Mouse (Mus musculus) thymus, postnatal 25 days (tissue): ENCODE data around the gene Casr.
A peak's percentile ranks its signal among the peaks of the same experiment; 100 is the strongest.

Experiments used
- DNase-seq: peaks from one replicate; pipeline ENCODE4 v3.0.0; 2022

Gene Casr

DNA sequence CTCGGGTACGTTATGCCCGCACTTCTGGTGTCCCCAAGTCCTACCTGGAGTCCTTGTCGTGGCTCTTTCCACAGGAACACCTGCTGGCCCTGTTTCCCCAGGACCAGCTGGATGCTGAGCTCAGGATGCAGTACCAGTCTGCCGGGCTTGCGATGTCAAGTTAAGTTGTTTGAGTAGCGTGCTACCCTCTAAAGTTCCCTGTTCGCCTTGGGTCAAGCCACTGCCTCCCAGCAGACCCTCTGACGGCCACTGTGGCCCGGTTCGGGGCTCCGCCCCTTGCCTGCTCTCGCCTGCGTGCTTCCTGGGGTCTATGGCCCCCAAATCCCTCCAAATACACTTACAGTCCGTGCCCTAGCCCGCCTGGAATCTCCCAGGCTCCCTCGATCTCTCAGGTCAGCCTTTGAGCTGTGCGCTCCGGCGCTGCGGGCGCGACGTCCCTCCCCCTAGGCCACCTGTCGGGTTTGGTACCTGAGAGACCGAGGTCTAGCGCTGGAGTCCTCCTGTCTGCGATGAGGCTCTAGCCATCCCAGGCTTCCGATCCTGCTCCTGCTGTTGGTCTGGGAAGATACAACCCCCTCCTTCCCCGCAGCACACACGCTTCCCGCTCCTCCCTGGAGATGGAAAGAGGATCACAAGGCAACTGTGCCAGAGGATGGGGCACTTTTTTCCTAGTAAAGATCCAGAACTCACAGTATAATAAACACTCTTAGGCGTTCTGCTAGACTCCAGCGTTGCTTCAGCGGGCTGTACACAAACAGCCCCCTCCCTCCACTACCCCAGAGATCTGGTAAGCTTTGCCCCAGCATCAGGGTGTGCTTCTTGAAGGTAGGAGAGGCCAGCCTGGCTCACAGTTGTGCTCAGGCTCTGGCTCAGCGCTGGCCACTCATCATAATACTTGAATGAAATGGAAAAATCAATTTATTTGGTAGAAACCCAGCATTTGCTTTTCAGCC is at the start of gene Casr:
Gene Casr (minus strand): TSS at position 756 of the 953 bp plus-strand sequence.
- DNase-seq: no peak

GRCm38 (mm10) chr16:36602632-36603031 is 40.7 kb upstream of the Casr start:
- no peak for DNase-seq

- DNase-seq: no peak
These were observed 36.3 kb upstream of the Casr start for GRCm38 (mm10) chr16:36598265-36598664.

- DNase-seq: no peak
These were observed 34.9 kb upstream of the Casr start for GRCm38 (mm10) chr16:36596671-36597410.

DNA sequence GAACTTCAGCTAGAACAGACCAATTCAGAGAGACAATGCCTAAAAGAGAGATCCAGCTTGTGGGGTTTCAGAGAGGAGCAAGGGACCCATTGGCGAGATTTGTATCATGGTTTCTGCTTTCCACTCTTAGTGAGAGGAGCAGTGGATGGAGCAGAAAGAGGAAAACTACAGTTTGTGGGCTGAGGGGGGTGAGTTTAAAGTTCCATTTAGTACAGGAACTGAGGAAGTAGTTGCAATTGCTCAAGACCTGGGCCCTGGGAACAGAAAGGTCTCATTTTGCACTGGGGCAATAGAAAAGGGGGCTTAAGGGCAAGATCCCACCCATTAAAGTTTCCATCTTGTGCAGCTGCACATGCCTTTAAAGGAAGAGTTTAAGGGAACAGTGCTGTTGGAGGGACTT is 28.0 kb upstream of the Casr start:
- no peak for DNase-seq

DNA sequence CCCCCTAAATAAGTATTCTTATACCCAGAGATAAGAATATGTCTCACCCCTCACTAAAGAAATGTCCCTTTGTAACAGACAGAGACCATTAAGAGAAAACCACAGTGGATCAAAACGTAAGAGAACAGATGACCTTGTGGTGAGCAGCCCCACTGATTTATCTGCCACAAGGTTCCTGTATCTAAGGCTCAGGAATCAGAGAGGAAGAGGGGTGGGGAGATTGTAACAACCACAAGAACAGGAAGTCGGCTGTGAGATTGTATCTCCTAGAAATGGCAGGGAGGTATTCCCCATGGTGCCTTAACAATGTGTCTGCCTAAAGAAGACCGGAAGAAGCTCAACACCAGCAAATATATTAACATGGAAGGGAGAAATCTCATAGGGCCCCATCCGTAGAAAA is 26.0 kb upstream of the Casr start:
- no peak for DNase-seq

- no peak for DNase-seq
These were observed 20.1 kb upstream of the Casr start for GRCm38 (mm10) chr16:36582073-36582472.

DNA sequence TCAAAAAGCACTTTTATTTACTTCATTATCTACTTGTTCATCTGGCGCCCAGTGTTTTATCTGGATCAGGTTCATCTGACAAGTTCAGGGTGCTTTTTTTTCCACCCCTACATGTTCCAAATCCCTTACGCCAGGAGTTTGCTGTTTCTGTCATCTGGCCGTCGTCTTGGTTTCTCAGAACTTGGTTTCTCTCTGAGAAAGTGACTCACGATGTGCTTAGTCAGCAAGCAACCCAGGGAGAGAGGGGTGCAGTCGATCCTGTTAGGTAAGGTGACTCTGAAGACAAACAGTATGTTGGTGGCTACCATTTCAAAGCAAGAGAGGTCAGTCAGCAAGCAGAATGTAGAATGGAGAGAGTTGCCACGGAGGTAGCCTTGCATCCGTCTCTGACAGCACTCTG is 10.0 kb upstream of the Casr start:
- DNase-seq: no peak

- DNase-seq: no peak
These were observed 2.4 kb downstream of the Casr start for GRCm38 (mm10) chr16:36559573-36559972.

GRCm38 (mm10) chr16:36555672-36556165 is 6.2 kb downstream of the Casr start:
- no peak for DNase-seq

GRCm38 (mm10) chr16:36553624-36554023 is 8.3 kb downstream of the Casr start:
- peak; percentile 4 for DNase-seq

DNA sequence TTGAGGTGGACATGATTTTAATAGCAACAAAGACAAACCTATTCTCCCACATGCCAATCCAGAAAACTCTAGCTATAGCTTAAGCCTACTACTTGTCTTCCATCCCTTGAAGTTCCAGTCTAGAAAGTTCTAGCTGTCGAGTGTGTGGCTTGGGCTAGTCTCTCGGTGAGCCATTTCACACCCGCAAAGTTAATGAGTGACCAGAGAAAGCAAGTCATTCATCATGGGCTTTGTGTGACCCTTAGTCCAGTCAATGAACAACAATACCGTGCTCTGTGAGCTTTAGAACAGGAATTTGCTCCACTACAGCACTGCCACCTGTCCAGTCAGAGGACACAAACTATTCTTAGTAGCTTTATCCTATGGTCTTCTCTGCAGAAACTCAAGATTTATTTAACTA is 16.6 kb downstream of the Casr start:
- DNase-seq: no peak

GRCm38 (mm10) chr16:36543091-36543490 is 18.9 kb downstream of the Casr start:
- DNase-seq: no peak

DNA sequence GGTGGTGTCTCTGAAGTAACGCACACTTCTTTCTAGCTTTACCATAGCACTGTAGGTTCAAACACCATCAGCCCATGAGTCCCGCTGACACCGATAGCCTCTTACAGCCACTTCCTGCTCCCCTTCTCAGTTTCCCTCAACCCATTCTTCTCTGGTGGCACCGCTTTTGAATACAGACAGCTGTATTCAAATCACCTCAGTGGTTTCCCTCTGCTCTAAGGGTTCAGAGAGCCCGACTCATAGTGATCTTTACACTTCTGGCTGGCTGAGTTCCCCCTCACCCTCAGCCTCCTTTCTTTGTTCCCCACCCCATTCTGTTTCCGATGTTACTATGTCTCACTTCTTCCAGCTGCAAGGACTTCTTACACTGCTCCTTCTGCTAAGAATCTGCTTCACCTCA is 21.1 kb downstream of the Casr start:
- DNase-seq: no peak

DNA sequence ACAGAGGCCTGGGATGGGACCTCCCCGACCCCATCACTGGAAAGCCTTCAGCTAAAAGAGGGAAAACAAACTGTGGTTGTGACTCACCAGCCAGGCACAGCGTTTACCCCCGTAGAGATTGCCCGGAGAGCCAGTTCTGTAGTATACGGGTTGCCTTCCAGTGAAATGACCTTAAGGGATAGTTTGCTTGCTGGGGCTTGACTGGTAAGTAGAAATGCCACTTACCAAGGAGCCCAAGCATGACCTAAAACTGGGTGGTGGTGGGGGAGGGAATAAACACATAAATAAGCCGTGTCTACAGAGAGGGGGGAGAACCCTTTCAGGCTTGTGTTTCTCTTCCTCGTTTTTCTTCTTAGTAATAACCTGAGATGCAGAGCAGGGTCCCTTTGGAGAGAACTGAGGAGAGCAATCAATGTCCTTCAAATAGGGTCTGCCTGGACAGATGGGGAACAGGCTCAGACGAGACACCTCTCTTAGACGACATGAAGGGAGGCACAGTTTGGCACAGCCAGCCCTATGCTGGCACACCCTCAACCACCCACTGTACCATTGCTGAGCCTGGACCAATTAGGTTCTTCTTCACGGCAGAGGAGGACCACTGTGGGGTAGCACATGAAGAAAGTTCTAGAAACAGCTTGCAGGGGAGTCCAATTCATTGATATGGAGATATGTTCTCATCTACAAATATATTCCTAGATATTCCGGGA is 28.8 kb downstream of the Casr start:
- DNase-seq: no peak

- DNase-seq: no peak
These were observed 29.9 kb downstream of the Casr start for GRCm38 (mm10) chr16:36532046-36532445.

DNA sequence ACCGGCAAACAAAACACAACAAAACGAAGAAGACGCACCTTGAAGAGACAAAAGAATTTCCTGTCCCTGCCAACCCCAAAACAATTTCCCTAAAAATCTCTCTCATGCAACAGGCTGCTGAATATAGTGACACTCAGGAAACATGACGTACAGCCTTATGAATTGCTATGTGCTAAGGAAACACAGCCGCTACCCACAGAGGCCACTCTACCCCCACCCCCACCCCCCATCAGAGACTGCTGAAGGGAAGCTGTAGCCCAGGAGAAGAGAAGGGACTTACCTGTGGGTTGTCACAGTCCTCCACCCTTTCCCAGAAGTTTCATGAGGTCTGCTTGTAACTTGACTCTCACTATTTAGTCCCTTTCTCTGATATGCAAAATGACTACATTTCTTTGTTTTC is 30.3 kb downstream of the Casr start:
- DNase-seq: no peak

DNA sequence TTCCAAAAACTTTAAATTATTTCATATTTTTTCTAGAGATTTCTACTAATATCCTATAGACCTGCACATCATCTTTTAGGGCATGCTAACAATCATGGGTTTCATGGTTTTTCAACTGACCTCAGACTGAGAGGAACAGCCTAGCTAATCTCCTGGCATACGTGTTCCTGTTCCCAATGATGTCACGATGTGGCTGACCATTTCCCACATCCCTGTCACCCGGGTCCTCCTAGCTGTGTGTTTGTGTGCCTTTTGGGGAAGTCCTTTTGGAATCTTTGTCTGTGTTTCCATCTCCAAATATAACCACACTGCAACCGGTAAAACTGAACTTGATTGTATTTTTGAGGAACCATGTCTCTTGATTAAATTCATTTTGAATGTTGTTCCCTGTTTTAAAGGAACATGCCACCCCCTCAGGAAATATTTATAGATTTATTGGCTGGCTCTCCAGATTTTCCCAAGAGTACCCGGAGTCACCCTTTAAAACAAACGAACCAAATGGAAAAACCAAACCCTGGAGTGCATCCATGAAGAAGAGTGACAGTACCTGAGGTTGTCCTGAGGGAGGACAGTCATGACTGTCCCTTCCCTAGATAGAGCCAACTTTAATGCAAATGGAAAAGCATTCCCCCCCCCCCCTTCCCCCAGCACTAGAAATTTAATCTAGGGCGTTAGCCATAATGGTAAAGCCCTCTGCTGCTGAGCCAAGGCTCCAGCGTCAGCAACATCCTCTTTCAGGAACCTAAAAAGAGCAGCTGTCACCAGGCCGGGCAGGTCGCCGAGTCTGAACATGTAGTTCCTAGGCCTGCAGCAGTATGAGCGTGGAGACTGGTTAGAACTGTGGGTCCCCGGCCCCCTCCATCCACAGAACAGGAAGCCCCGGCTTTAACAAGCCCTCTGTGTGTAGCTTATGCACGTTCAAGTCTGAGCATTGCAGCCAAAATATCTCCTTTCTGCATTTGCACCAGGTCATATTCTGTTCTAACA is 31.1 kb downstream of the Casr start:
- peak; percentile 3 for DNase-seq

DNA sequence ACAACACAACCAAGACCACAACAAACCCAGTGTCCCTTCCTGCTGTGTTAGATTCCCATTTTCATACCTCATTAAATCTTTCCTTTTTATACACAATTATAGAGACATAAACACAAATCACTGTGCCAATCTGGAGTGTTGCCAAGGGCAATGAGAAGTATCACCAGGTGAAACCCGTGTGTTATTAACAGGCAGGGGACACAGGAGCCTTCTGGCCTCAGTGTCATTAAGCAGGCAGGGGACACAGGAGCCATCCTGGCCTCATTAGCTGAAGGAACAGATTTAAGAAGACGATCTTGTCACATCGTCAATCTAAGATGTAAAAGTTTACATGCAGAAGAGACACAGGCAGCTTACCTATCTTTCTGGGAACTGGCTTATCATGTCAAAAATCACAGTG is 33.1 kb downstream of the Casr start:
- no peak for DNase-seq

DNA sequence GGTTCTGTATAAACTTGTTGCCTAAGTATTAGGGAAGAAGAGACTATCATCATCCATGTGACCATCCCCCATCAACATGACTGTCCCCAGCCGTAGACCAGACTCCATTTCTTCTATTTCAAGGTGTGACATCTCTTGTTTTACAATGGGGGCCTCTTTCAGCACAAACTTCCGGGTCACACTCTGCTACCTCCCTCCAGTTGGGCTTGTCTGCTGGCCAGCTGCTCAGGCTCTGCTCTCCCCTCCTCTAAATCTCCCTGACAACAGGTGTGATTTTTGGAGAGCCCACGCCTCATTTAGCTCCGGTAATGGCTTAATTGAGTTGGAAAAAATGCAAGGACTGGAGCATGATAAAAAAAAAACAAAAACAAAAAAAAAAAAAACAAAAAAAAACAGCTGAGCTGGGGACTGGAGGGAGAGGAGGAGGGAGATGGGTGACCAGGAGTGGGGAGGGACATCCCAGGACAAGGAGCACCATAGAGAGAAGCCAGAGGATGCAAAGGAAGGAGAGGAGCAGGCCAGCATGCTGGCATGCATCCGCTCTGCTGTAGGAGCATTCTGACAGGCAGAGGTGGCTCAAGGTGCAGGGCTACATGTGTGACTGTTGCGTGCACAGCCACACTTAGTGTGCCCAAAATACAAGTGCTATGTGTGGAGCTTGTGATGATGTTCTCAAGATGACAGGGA is 35.2 kb downstream of the Casr start:
- DNase-seq: no peak

DNA sequence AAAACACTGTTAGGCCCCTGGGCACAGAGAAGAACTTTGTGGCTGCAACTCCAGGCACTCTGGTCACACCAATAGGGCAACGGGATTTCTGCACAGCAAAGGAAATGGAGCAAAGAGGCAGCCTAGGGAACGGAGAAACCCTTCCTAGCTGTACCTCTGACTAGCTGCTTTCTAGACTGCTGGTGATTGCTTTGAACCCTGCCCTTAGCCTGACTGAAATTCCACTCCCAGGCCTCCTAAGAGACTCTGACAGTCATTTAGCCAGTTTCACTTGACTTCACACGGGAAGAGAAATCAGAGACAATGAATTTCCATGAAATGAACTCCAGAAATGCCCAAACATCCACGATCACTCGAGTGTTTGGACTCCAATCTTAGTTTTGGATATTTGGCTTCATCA is 38.8 kb downstream of the Casr start:
- no peak for DNase-seq
